Mouse (Mus musculus) heart, embryonic 16.5 days (tissue): ENCODE data around the gene Tmem219. TPM values are rescaled to one million over a fixed set of nuclear protein-coding genes. Genes with fewer than 3 reads are reported as not detected.

Source experiments
- ATAC-seq: fragments of 200-750 bp; cut with Nextera tagmentation; replicated peaks from 2 replicates; pipeline ENCODE4 v1.8.0; 2017; ENCODE audit warnings: moderate number of reproducible peaks; ENCODE audit not compliant: insufficient read depth, low FRiP score; ENCODE audit errors: extremely low read depth
- H3K27ac ChIP-seq: fragments of 300-500 bp; sonication (generic); 2 replicates; pipeline ENCODE4 v1.5.1; 2014; ENCODE audit warnings: mild to moderate bottlenecking, low read length, control low read depth, moderate library complexity
- H3K27me3 ChIP-seq: fragments of 300-500 bp; sonication (generic); 2 replicates; pipeline ENCODE4 v1.6.1; 2014; ENCODE audit warnings: low read length, mixed read lengths; ENCODE audit not compliant: control insufficient read depth, insufficient read depth
- H3K36me3 ChIP-seq: fragments of 300-500 bp; sonication (generic); 2 replicates; pipeline ENCODE4 v1.6.1; 2014; ENCODE audit not compliant: control insufficient read depth, insufficient read depth
- H3K4me1 ChIP-seq: fragments of 300-500 bp; sonication (generic); 2 replicates; pipeline ENCODE4 v1.6.1; 2014; ENCODE audit warnings: low read length, mixed read lengths; ENCODE audit not compliant: control insufficient read depth, insufficient read depth
- H3K4me2 ChIP-seq: fragments of 300-500 bp; sonication (generic); 2 replicates; pipeline ENCODE4 v1.6.1; 2014; ENCODE audit warnings: low read depth, mild to moderate bottlenecking, control low read depth, low read length
- H3K4me3 ChIP-seq: fragments of 300-500 bp; sonication (generic); 2 replicates; pipeline ENCODE4 v1.5.1; 2014; ENCODE audit warnings: mild to moderate bottlenecking, control low read depth, low read length
- H3K9ac ChIP-seq: fragments of 300-500 bp; sonication (generic); 2 replicates; pipeline ENCODE4 v1.6.1; 2014; ENCODE audit warnings: low read length, control low read depth
- H3K9me3 ChIP-seq: fragments of 300-500 bp; sonication (generic); replicated peaks from 2 replicates; pipeline ENCODE4 v1.6.1; 2016; ENCODE audit warnings: low read length; ENCODE audit not compliant: control insufficient read depth
- WGBS: fragments of 180-500 bp; shearing (Covaris S2); extraction: QIAGEN DNeasy Blood & Tissue Kit; methylation state at CpG from one replicate; pipeline ENCODE4 v1.1.7; 2014; 5-methylcytosine and 5-hydroxymethylcytosine counted together
- polyA plus RNA-seq: library from polyadenylated mRNA; unstranded; fragments of >200 nt; fragmentation: Nextera tagmentation; extraction: Ambion mirVana; gene quantifications from 2 replicates; pipeline ENCODE4 v1.2.1, GENCODE M21; 2015

Tmem219 gene
- polyA plus RNA-seq, 1 experiment from 2014 or later: 19.6 TPM

DNA sequence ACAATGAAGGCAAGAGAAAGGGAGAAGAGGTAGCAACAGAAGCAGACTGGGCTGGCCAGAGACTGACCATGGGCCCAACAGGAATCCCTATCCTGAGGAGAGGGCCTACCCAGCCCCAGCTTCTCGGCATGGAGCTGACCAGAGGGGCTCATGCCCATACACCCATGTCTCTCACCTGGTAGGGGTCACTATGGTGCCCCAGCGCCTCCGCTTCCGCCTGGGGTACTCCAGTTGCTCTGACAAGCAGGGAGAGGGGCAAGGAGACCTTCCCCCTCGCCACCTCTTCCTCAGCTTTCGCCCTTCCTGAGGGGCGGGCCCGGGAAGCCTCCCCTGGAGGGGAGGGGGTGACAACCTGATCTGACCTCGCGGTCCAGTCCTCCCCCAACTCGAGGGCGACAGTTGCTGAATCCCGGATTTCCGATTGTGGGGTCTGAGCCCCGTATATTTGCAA, 39.0 kb downstream of the Tmem219 start:
- Histone ChIP-seq H3K27ac (peak overlapping the region; percentile 97), H3K27me3 (no peaks in the 10 kb centered on the region), H3K9me3 (no peaks in the 10 kb centered on the region), H3K4me1 (peaks cover 20% of the 10 kb centered on the region), H3K9ac (peak overlapping the region; percentile 94), H3K36me3 (peaks cover 16% of the 10 kb centered on the region), H3K4me2 (peak overlapping the region; percentile 97), H3K4me3 (peak overlapping the region; percentile 91)
- 0% methylated on average over 15 of the region's 15 CpGs for WGBS
- no peak; the same call in 1 of the 2 replicates for ATAC-seq

DNA sequence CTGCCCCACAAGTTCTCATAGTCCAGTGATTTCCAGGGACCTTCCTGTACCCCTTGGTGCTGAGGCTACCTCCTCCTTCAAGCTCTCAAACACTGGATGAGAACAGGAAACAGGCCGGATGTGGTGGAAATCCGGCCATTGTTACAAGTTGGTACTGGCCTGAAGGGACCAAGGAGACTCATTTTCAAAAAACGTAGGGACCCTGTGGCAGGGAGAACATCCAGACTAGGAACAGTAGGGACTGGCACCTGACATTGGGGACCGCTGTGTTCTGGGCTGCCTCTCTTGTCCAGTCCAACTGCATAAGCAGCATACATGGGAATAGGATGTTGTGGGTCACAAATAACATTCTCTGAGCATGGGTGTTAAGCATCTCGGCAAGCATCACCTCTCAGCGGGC, 41.7 kb downstream of the Tmem219 start:
- 68% methylated on average over 6 of the region's 6 CpGs for WGBS
- Histone ChIP-seq H3K36me3 (peaks cover 35% of the 10 kb centered on the region), H3K9ac (peak overlapping the region; percentile 4; the same call in 1 of the 2 replicates), H3K4me2 (peak overlapping the region; percentile 97), H3K9me3 (no peaks in the 10 kb centered on the region), H3K27me3 (no peaks in the 10 kb centered on the region), H3K4me1 (peaks cover 20% of the 10 kb centered on the region), H3K27ac (peak overlapping the region; percentile 76), H3K4me3 (no peak overlapping the region)
- ATAC-seq: no peak

DNA sequence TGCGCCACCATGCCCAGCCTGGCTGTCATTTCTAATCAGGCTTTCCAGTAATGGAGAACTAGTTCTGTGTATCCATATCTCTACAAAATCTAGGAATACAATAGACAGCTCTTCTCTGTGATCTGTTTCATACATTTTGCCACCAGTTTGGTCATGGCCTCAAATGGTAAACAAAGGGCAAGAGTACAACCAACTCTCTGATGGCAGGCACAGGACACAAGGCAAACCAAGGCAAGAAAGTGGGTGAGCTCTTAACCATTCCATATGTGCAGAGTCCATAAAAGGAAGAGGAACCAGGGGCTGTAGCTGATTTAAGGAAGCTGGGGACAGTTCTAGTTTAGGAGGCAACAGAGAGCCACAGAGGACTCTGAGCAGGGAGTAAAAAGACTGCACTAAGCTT, 45.5 kb downstream of the Tmem219 start:
- H3K9ac ChIP-seq: no peak overlapping the region
- H3K9me3 ChIP-seq: no peaks in the 10 kb centered on the region
- H3K27ac ChIP-seq: no peak overlapping the region
- peaks cover 11% of the 10 kb centered on the region; the same call in 1 of the 2 replicates for H3K4me1 ChIP-seq
- H3K27me3 ChIP-seq: no peaks in the 10 kb centered on the region
- WGBS: 100% methylated on average over 1 of the region's 1 CpGs
- ATAC-seq: no peak
- H3K4me2 ChIP-seq: no peak overlapping the region
- no peak overlapping the region for H3K4me3 ChIP-seq
- H3K36me3 ChIP-seq: peaks cover 68% of the 10 kb centered on the region

DNA sequence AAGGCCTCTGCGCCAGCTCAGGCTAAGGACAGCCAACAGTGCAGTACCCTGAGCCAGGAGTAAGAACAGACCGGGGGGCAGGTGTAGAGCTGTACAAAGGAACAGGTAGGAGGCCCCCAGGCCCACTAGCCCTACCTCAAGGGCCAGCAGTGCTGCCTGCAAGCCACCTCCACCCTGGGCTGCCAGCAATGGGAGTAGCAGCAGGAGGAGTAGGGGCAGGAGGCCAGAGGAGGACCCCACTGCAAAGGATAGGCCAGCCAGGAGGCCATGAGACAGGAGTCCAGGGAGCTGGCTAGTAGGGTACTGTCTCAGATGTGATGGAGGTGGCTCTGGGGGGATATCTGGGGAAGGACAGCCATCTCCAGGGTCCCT, 52.2 kb downstream of the Tmem219 start:
- no peak overlapping the region for H3K4me3 ChIP-seq
- WGBS: 94% methylated on average over 2 of the region's 2 CpGs
- H3K9me3 ChIP-seq: no peaks in the 10 kb centered on the region
- H3K4me2 ChIP-seq: no peak overlapping the region
- no peak overlapping the region for H3K9ac ChIP-seq
- ATAC-seq: no peak
- peaks cover 89% of the 10 kb centered on the region for H3K36me3 ChIP-seq
- no peaks in the 10 kb centered on the region for H3K4me1 ChIP-seq
- H3K27ac ChIP-seq: no peak overlapping the region
- H3K27me3 ChIP-seq: no peaks in the 10 kb centered on the region

DNA sequence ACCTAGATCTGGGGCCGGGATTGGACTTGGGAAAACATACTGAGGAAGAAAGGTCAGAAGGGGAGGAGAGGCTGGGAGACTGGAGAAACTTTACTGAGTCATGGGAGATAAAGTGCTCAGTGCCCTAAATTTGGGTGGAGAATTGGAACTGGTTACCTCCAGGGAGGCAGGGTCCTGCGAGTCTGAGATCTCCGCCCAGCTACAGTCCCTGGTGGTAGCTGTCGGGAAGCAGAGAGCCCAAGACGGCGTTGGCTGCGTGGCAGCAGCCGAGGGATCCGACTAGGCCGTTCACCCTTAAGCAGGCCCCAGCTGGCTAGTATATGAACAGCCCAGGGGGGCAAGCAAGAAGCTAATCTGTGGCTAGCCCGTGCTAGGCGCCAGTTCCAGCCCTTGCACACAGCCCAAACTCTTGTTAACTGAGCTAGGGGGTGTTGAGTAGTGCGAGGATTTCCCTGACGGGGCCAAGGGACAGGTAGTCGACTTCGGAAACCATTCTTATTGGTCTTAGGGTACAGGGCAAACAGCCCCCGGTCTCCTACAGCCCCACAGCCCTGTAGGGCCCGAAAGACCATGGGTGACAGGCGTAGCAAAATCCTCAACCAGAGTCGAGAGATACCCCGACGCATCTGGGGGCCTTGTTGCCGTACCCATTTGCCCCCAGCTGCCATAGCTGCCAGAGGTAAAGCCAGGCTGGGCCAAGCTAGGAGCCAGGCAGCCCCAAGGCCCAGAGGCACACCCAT, 52.8 kb downstream of the Tmem219 start:
- WGBS: 88% methylated on average over 23 of the region's 23 CpGs
- no peak overlapping the region for H3K27ac ChIP-seq
- H3K36me3 ChIP-seq: peaks cover 89% of the 10 kb centered on the region
- H3K9me3 ChIP-seq: no peaks in the 10 kb centered on the region
- no peak overlapping the region for H3K9ac ChIP-seq
- H3K4me1 ChIP-seq: no peaks in the 10 kb centered on the region
- ATAC-seq: no peak
- H3K4me3 ChIP-seq: no peak overlapping the region
- H3K27me3 ChIP-seq: no peaks in the 10 kb centered on the region
- H3K4me2 ChIP-seq: no peak overlapping the region

DNA sequence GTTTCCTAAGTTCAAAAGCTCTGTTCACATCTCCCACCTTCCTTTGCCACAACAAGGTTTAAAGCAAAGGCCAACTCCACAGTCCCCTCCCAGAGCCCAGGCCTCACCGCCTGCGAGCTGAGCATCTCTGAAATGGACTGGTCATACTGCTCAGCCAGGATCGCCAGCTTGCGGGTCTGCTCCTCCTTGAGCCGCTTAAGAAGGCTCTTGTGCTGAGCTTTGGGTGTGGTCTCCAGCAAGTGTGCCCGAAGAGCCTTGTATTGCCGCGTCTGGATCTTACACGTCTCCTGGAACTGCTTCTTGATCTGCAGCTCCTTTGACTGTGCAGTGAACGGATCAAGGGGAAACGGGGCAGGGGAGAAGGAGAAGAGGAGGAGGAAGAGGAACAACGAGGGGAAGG, 54.7 kb downstream of the Tmem219 start:
- Histone ChIP-seq H3K9me3 (no peaks in the 10 kb centered on the region), H3K4me3 (no peak overlapping the region), H3K36me3 (peaks cover 82% of the 10 kb centered on the region), H3K27ac (no peak overlapping the region), H3K27me3 (no peaks in the 10 kb centered on the region), H3K4me2 (no peak overlapping the region), H3K4me1 (peaks cover 7% of the 10 kb centered on the region), H3K9ac (no peak overlapping the region)
- ATAC-seq: no peak
- WGBS: 78% methylated on average over 12 of the region's 12 CpGs

DNA sequence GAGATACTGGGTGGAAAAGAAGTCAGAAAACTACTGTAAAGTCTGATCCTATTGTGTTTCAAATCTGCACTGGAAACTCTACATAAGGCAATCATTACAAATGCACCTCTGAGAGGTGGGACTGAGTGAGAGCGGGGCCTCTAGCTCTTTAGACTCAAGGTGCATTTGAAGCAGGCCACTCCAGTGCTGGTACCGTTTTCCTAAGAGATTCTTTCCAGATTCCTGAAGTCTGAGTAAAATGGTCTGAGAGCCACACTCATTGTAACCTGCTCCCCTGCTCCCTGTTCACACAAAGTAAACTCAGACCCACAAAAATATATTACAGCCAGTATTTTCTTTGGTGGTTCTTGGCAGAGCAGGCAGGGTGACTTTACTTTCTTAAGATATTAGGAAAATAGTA, 55.2 kb downstream of the Tmem219 start:
- Histone ChIP-seq H3K9ac (no peak overlapping the region), H3K27ac (no peak overlapping the region), H3K27me3 (no peaks in the 10 kb centered on the region), H3K36me3 (peaks cover 77% of the 10 kb centered on the region), H3K4me1 (peaks cover 11% of the 10 kb centered on the region), H3K4me3 (no peak overlapping the region), H3K4me2 (no peak overlapping the region), H3K9me3 (no peaks in the 10 kb centered on the region)
- no peak for ATAC-seq
- 85% methylated on average over 2 of the region's 2 CpGs for WGBS

DNA sequence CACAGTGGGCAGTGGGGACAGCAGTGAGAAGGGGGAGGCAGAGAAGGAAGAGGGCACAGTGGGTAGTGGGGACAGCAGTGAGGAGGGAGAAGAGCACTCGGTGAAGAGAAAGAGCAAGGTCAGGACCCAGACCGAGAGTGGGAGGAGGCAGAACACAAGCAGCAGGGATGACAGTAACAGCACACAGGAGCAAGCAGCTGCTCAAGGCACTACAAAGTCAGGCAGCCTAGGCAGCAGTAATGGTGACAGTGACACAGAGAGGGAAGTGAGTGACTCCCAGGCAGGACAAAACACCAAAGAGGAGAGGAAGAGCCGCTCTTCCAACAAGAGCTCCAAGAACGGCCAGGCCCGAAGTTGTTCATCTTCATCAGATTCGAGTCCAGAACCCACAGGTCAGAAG, 58.9 kb downstream of the Tmem219 start:
- WGBS: 60% methylated on average over 6 of the region's 6 CpGs
- no peaks in the 10 kb centered on the region for H3K27me3 ChIP-seq
- no peak overlapping the region; the same call in 1 of the 2 replicates for H3K4me3 ChIP-seq
- no peaks in the 10 kb centered on the region for H3K9me3 ChIP-seq
- ATAC-seq: no peak
- H3K36me3 ChIP-seq: peaks cover 50% of the 10 kb centered on the region
- no peak overlapping the region for H3K27ac ChIP-seq
- peak overlapping the region; percentile 92 for H3K4me2 ChIP-seq
- peaks cover 20% of the 10 kb centered on the region for H3K4me1 ChIP-seq
- H3K9ac ChIP-seq: peak overlapping the region; percentile 81; the same call in 1 of the 2 replicates

DNA sequence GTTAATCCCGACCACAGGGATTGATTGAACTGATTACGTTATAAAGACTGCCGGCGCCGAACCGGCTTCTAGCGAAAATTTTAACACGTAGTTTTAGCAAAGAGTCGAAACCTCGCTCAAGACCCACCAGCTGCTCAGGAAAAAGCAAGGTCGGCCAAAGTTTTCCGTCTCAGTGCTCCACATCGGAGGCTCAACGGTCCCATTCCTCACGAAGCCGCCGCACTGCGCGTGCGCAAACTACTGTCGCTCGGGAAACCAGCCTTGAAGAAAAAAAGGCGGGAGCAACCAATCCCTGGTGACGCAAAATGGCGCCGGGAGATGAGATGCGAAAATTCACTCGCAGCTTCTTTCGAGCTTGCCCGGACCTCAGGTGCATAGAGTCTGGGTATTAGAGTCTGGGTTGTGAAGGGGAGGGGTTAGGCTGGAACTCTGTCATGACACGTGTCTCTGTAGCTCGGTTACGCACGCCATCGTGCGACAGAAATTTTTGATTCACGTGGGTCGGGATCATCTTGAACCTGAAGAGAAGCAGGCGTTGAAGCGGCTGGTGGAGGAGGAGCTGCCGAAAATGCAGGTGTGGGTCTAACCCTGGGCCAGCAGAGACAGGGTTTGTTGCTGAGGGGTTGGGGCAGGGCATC, 60.5 kb downstream of the Tmem219 start, which contains the start of gene Ino80e:
Ino80e (minus strand) TSS at position 231 of the 638 bp plus-strand sequence.
- peak within 1 kb of the TSS; percentile 88 for H3K27ac ChIP-seq
- H3K36me3 ChIP-seq: peaks cover 43% of the 10 kb centered on the region
- no peaks in the 10 kb centered on the region for H3K27me3 ChIP-seq
- peak within 1 kb of the TSS; percentile 92 for H3K4me2 ChIP-seq
- peak within 1 kb of the TSS; percentile 81 for H3K9ac ChIP-seq
- peaks cover 20% of the 10 kb centered on the region for H3K4me1 ChIP-seq
- WGBS: under 1% methylated on average over 41 of the region's 41 CpGs
- peak within 1 kb of the TSS; percentile 76 for H3K4me3 ChIP-seq
- H3K9me3 ChIP-seq: no peaks in the 10 kb centered on the region
- peak; percentile 70 for ATAC-seq
